In genomic region chr4:96022803-96023202, GRCm38 (mm10) we compare ENCODE assay signal across 13 mouse cellular contexts. TPM values are rescaled to one million over a fixed set of nuclear protein-coding genes. Genes with fewer than 3 reads are reported as not detected.
DNase-seq lines count a peak whose midpoint lies in the region; ATAC-seq and TF ChIP-seq lines count a peak whose summit lies in the region.
"Had no signal": no experiment of that assay in that cellular context is flagged by ENCODE, and none has a peak within 500 bp of the region (broad histone marks: within the 10 kb centered on the region; RNA-seq: fewer than 3 reads in every experiment).

No protein-coding gene starts in this region.

- H3K27ac ChIP-seq in kidney, adult 2 months (ENCODE audit: insufficient read depth, low read depth, low read length), result no peak overlapping the region
- H3K27ac ChIP-seq: embryonic facial prominence, embryonic 13.5 days had no signal

- H3K4me3 ChIP-seq in kidney, adult 2 months (ENCODE audit: insufficient read depth, low read depth, low read length), result no peak overlapping the region
- H3K4me3 ChIP-seq: embryonic facial prominence, embryonic 13.5 days; megakaryocyte, embryonic 14.5 days had no signal

- no peak for ATAC-seq in CD4-positive, CD25-positive, alpha-beta regulatory T cell, adult 4 months

- no peak for TF ChIP-seq POLR2A in kidney, adult 2 months (IDR thresholded peaks at IDR 0.05; ENCODE audit: low read depth, low read length)

- H3K4me1 ChIP-seq in kidney, adult 2 months (ENCODE audit: control insufficient read depth, insufficient read depth, low read length), result no peaks in the 10 kb centered on the region
- H3K4me1 ChIP-seq: embryonic facial prominence, embryonic 13.5 days; megakaryocyte, embryonic 14.5 days had no signal

- peak; percentile 3 for DNase-seq in CD4-positive, CD25-positive, alpha-beta regulatory T cell, adult 2 months (ENCODE audit: low read depth, low spot score)
- DNase-seq in kidney, adult 2 months, result peak; percentile 17
- no peak for DNase-seq in kidney, adult 11 months
- peak; percentile 79 for DNase-seq in 3T3-L1 (ENCODE audit: low read depth, low spot score)
- DNase-seq in fibroblast of lung, adult 2 months (ENCODE audit: low read depth), result peak; percentile 17
- no peak for DNase-seq in spleen, postnatal 36 days (ENCODE audit: low spot score in 2 of 2)
- no peak for DNase-seq in ovary, adult 18-20 months (ENCODE audit: low spot score)
- DNase-seq: right cerebral cortex, postnatal 14 days; thymus, postnatal 36 days had no signal

- H3K36me3 ChIP-seq in kidney, adult 2 months (ENCODE audit: control insufficient read depth, insufficient read depth, low read length), result peaks cover 2% of the 10 kb centered on the region; the same call in 1 of the 2 replicates
- H3K36me3 ChIP-seq: embryonic facial prominence, embryonic 13.5 days had no signal

- no peaks in the 10 kb centered on the region for H3K27me3 ChIP-seq in kidney, adult 2 months (replicated peaks; ENCODE audit: control insufficient read depth, insufficient read depth, low read length)
- H3K27me3 ChIP-seq: embryonic facial prominence, embryonic 13.5 days; megakaryocyte, embryonic 14.5 days had no signal

- TF ChIP-seq CTCF in kidney, adult 2 months (conservative IDR thresholded peaks at IDR 0.05; ENCODE audit: insufficient read depth, insufficient read length, low read depth, low read length), result no peak

RNA-seq across cellular contexts. Expression of gene Cyp2j13, which starts 54.5 kb away (rescaled TPM):
- not detected for polyA plus RNA-seq in CD4-positive, CD25-positive, alpha-beta regulatory T cell, adult 4 months (2017; shearing (Covaris generic))
- polyA plus RNA-seq in kidney, adult 2 months (2012; rRNA removed), result 0.42 and 0.45 TPM in 2 replicates
- polyA plus RNA-seq: embryonic facial prominence, embryonic 13.5 days; heart, embryonic 14.5 days had no signal

RNA-seq across cellular contexts. Expression of gene Hook1, which starts 55.8 kb away (rescaled TPM):
- polyA plus RNA-seq in CD4-positive, CD25-positive, alpha-beta regulatory T cell, adult 4 months (2017; shearing (Covaris generic)), result 10 to 100 TPM in 1 of 2 experiments, 1 to 10 TPM in 1; 7.1 to 10.6 TPM
- 7.6 and 10.2 TPM in 2 replicates for polyA plus RNA-seq in kidney, adult 2 months (2012; rRNA removed)

Comparison
In these comparisons a context has a peak if more than half of its experiments do, and no peak if none do; other contexts are left out.
1. DNase-seq: peak in CD4-positive, CD25-positive, alpha-beta regulatory T cell, adult 2 months (single experiment), kidney, adult 2 months (single experiment), 3T3-L1 (single experiment) and fibroblast of lung, adult 2 months (single experiment); none in kidney, adult 11 months (single experiment), spleen, postnatal 36 days (0 of 2) and ovary, adult 18-20 months (single experiment).